Mouse (Mus musculus) E14TG2a.4 (cell line): ENCODE measurements around the gene Nmrk1.

ENCODE experiments used
- H3K27me3 ChIP-seq: 2 replicates; pipeline ENCODE4 v1.6.1; 2014; ENCODE audit warnings: low read length, control low read depth; ENCODE audit not compliant: insufficient read depth
- H3K36me3 ChIP-seq: 2 replicates; pipeline ENCODE4 v1.6.1; 2014; ENCODE audit warnings: low read length, control low read depth; ENCODE audit not compliant: insufficient read depth
- H3K4me1 ChIP-seq: replicated peaks from 2 replicates; pipeline ENCODE4 v1.6.1; 2014; ENCODE audit warnings: low read depth, low read length, control low read depth
- H3K4me3 ChIP-seq: replicated peaks from 2 replicates; pipeline ENCODE4 v1.5.1; 2014; ENCODE audit warnings: mild to moderate bottlenecking, low read length
- H3K9me3 ChIP-seq: 2 replicates; pipeline ENCODE4 v1.6.1; 2014; ENCODE audit warnings: low read length, control low read depth
- CTCF ChIP-seq: conservative IDR thresholded peaks from 2 replicates; pipeline ENCODE4 v1.5.1; 2014; ENCODE audit warnings: low read length
- NANOG ChIP-seq: IDR thresholded peaks from 2 replicates; pipeline ENCODE4 v1.6.1; 2014; ENCODE audit warnings: borderline replicate concordance, low read length, mixed read lengths
- POU5F1 ChIP-seq: IDR thresholded peaks from 2 replicates; pipeline ENCODE4 v1.6.1; 2014; ENCODE audit warnings: low read length, borderline replicate concordance

Nmrk1 gene

DNA sequence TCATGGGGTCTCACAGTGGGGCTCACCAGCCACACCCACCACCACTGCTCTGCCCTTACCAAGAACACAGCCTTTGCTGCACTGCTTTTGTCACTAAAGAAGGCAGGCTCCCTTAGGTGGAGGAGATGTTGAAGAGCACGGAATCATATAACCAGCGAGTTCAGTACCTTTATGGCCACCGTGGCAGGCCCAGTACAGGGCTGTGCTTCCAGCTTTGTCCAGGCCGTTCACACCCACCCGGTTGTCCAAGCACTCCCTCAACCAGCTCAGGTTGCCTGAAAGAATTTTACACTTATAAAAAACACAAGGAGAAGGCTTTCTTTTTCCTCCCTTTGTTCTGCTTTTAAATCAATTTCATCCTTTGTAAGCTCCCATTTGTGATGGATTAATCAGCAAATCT lies 41.5 kb upstream of the Nmrk1 start:
- no peak overlapping the region for H3K4me3 ChIP-seq
- H3K9me3 ChIP-seq = no peaks in the 10 kb centered on the region
- peaks cover 4% of the 10 kb centered on the region; the same call in 1 of the 2 replicates for H3K36me3 ChIP-seq
- no peak for TF ChIP-seq POU5F1
- TF ChIP-seq NANOG = no peak
- TF ChIP-seq CTCF = no peak
- peaks cover 27% of the 10 kb centered on the region for H3K4me1 ChIP-seq
- H3K27me3 ChIP-seq = no peaks in the 10 kb centered on the region

DNA sequence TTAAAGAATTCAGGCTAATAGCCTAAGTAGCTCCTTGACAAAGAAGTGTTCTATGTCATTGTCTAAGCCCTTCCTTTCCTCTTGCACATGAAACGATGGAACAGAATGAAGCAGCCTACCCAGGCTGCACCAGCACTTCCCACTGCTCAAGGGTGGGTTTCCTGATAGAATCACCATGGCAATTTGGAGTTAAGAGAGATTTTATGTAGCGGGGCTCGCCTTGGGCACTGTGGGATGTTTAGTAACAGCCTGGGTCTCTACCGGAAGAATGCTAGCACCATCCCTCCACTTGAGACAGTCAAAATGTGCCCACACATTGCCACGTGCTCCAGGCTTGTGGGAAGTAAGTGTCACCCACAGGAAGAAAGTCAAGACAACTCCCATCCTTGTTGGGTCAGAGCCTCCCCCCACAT lies 40.8 kb upstream of the Nmrk1 start:
- no peak overlapping the region for H3K4me3 ChIP-seq
- TF ChIP-seq NANOG (no peak), POU5F1 (no peak), CTCF (no peak)
- H3K36me3 ChIP-seq = peaks cover 4% of the 10 kb centered on the region; the same call in 1 of the 2 replicates
- H3K9me3 ChIP-seq = no peaks in the 10 kb centered on the region
- H3K4me1 ChIP-seq = peaks cover 27% of the 10 kb centered on the region
- no peaks in the 10 kb centered on the region for H3K27me3 ChIP-seq

DNA sequence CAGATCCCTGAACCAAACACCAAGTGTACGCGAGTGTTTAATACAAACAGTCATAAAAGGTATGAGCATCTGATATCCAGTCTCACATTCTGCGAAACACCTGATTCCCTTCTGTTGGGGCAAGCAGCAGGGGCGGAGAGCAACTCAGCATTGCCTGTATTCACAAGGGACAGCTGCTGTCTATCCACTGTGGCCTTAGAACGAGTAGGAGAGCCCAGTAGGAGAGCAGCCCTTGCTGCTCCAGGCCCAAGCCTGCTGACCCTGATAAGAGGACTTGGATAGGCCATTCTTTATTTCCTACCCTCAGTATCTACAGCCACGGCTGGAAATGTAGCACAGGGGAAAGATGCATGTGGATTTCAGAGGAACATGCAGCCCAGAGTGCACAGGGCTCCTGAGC lies 38.8 kb upstream of the Nmrk1 start:
- TF ChIP-seq POU5F1 = no peak
- no peak for TF ChIP-seq CTCF
- no peak for TF ChIP-seq NANOG
- Histone ChIP-seq H3K36me3 (peaks cover 4% of the 10 kb centered on the region; the same call in 1 of the 2 replicates), H3K4me1 (peaks cover 27% of the 10 kb centered on the region), H3K4me3 (no peak overlapping the region), H3K9me3 (no peaks in the 10 kb centered on the region), H3K27me3 (no peaks in the 10 kb centered on the region)

DNA sequence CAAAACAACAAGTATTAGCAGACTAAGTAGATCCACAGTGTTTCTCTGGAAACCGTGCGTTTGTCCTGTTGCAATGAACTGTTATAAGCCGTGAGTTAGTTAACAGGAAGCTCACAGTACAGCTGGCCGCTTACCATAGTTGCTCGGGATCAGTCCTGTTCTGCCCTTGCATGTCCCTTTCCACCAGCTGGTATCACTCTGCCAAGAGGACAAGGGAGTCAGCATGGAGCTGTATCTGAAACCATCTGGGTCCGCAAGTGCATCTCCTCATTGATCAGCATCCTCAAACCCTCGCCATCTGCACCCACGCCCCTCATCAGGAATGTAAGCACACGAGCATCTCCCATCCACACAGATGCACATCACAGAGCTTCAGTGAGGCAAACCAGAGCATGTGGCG lies 38.0 kb upstream of the Nmrk1 start:
- no peak for TF ChIP-seq NANOG
- no peak for TF ChIP-seq POU5F1
- TF ChIP-seq CTCF = no peak
- no peaks in the 10 kb centered on the region for H3K9me3 ChIP-seq
- no peak overlapping the region for H3K4me3 ChIP-seq
- peaks cover 27% of the 10 kb centered on the region for H3K4me1 ChIP-seq
- H3K36me3 ChIP-seq = peaks cover 4% of the 10 kb centered on the region; the same call in 1 of the 2 replicates
- H3K27me3 ChIP-seq = no peaks in the 10 kb centered on the region

- Histone ChIP-seq H3K9me3 (no peaks in the 10 kb centered on the region), H3K4me1 (peaks cover 4% of the 10 kb centered on the region), H3K4me3 (no peak overlapping the region), H3K36me3 (peaks cover 9% of the 10 kb centered on the region), H3K27me3 (no peaks in the 10 kb centered on the region)
- TF ChIP-seq POU5F1 = no peak
Measured at GRCm38 (mm10) chr19:18596876-18597275, 34.9 kb upstream of the Nmrk1 start.

- Histone ChIP-seq H3K4me1 (no peaks in the 10 kb centered on the region), H3K36me3 (peaks cover 18% of the 10 kb centered on the region), H3K4me3 (no peak overlapping the region), H3K9me3 (no peaks in the 10 kb centered on the region), H3K27me3 (no peaks in the 10 kb centered on the region)
- no peak for TF ChIP-seq NANOG
- TF ChIP-seq CTCF = no peak
- TF ChIP-seq POU5F1 = no peak
Measured at GRCm38 (mm10) chr19:18597772-18598171, 34.0 kb upstream of the Nmrk1 start.

GRCm38 (mm10) chr19:18598265-18598926 lies 33.4 kb upstream of the Nmrk1 start:
- no peaks in the 10 kb centered on the region for H3K27me3 ChIP-seq
- H3K4me3 ChIP-seq = no peak overlapping the region
- H3K9me3 ChIP-seq = no peaks in the 10 kb centered on the region
- peaks cover 18% of the 10 kb centered on the region for H3K36me3 ChIP-seq
- TF ChIP-seq CTCF = no peak
- no peak for TF ChIP-seq NANOG
- no peak for TF ChIP-seq POU5F1
- 0 out of 2 replicates have a peak, but pooled peaks cover 3% of the 10 kb centered on the region for H3K4me1 ChIP-seq

GRCm38 (mm10) chr19:18599051-18599450 lies 32.7 kb upstream of the Nmrk1 start:
- H3K27me3 ChIP-seq = no peaks in the 10 kb centered on the region
- H3K4me1 ChIP-seq = peaks cover 3% of the 10 kb centered on the region; the same call in 1 of the 2 replicates
- TF ChIP-seq POU5F1 (no peak), NANOG (no peak), CTCF (no peak)
- no peaks in the 10 kb centered on the region for H3K9me3 ChIP-seq
- no peak overlapping the region for H3K4me3 ChIP-seq
- peaks cover 18% of the 10 kb centered on the region for H3K36me3 ChIP-seq

DNA sequence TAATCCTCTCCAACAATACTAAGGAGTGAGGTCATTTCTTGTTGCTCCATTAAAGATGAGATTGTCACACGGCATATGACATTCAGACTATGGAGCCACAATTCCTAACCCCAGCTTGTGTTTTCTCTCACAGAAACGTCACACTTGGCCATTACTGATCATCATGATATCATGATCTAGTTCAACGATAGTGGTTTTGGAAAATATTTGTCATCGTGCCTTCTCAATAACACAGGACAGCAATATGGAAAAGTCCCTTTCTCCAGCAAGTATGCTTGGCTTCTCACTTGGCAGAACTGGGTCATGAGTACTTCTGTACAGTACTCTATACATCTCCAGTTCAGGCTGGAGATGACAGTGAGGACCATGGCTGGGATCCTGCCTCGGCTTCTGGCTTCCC lies 32.1 kb upstream of the Nmrk1 start:
- peaks cover 3% of the 10 kb centered on the region; the same call in 1 of the 2 replicates for H3K4me1 ChIP-seq
- no peak overlapping the region for H3K4me3 ChIP-seq
- TF ChIP-seq POU5F1 (no peak), CTCF (no peak), NANOG (no peak)
- no peaks in the 10 kb centered on the region for H3K27me3 ChIP-seq
- peaks cover 18% of the 10 kb centered on the region for H3K36me3 ChIP-seq
- H3K9me3 ChIP-seq = no peaks in the 10 kb centered on the region
